Mouse (Mus musculus) embryonic facial prominence, embryonic 13.5 days (tissue): Measurements from ENCODE around the gene Cox8a. TPM values are rescaled to one million over a fixed set of nuclear protein-coding genes. Genes with fewer than 3 reads are reported as not detected.
A peak's percentile ranks its signal among the peaks of the same experiment; 100 is the strongest.

ENCODE experiments used
- ATAC-seq: fragments of 200-750 bp; cut with Nextera tagmentation; 2 replicates; pipeline ENCODE4 v1.8.0; 2017; ENCODE audit warnings: low read depth; ENCODE audit not compliant: insufficient number of reproducible peaks, insufficient read depth, low FRiP score, low TSS enrichment
- H3K27ac ChIP-seq: fragments of 300-500 bp; sonication (generic); 2 replicates; pipeline ENCODE4 v1.5.1; 2015; ENCODE audit warnings: moderate library complexity, mild to moderate bottlenecking, inconsistent platforms
- H3K27me3 ChIP-seq: fragments of 300-500 bp; sonication (generic); 2 replicates; pipeline ENCODE4 v1.6.1; 2015; ENCODE audit warnings: mild to moderate bottlenecking, inconsistent platforms
- H3K36me3 ChIP-seq: fragments of 300-500 bp; sonication (generic); 2 replicates; pipeline ENCODE4 v1.6.1; 2015; ENCODE audit warnings: mild to moderate bottlenecking, inconsistent platforms
- H3K4me1 ChIP-seq: fragments of 300-500 bp; sonication (generic); 2 replicates; pipeline ENCODE4 v1.6.1; 2015; ENCODE audit warnings: inconsistent platforms
- H3K4me2 ChIP-seq: fragments of 300-500 bp; sonication (generic); 2 replicates; pipeline ENCODE4 v1.6.1; 2015; ENCODE audit warnings: moderate library complexity, mild to moderate bottlenecking, inconsistent platforms
- H3K4me3 ChIP-seq: fragments of 300-500 bp; sonication (generic); 2 replicates; pipeline ENCODE4 v1.5.1; 2015; ENCODE audit warnings: mild to moderate bottlenecking, inconsistent platforms
- H3K9ac ChIP-seq: fragments of 300-500 bp; sonication (generic); 2 replicates; pipeline ENCODE4 v1.6.1; 2015; ENCODE audit warnings: mild to moderate bottlenecking, inconsistent platforms
- H3K9me3 ChIP-seq: fragments of 300-500 bp; sonication (generic); 2 replicates; pipeline ENCODE4 v1.6.1; 2016; ENCODE audit warnings: inconsistent platforms
- WGBS: fragments of 180-500 bp; shearing (Covaris S2); methylation state at CpG from one replicate; pipeline ENCODE4 v1.1.7; 2015; ENCODE audit warnings: mixed read lengths; 5-methylcytosine and 5-hydroxymethylcytosine counted together
- polyA plus RNA-seq: library from polyadenylated mRNA; unstranded; fragments of >200 nt; fragmentation: Nextera tagmentation; extraction: Ambion mirVana; gene quantifications from 2 replicates; pipeline ENCODE4 v1.2.1, GENCODE M21; 2015

Gene Cox8a
- polyA plus RNA-seq, 1 experiment from 2014 or later = 789 TPM

DNA sequence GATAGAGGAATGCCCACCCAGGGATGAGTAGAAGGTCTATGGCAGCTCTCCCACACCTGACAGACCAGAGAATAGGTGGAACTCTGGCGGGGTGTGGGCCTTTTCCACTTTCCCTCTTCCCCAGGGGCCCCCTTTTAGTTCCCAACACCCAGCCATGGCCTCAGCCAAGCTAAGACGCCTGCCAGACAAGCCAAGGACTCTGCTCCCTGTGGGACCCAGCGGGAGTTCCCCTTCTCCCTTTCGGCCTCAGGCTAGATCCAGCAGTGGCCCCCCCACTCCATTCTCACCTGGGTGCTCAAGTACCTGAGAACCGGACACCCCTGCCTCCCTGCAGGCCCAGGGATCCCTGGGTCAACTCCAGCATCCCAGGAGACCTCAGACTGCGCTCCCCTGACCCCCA is 4.8 kb upstream of the Cox8a start:
- Histone ChIP-seq H3K27me3 (no peaks in the 10 kb centered on the region), H3K9me3 (no peaks in the 10 kb centered on the region), H3K27ac (no peak overlapping the region), H3K9ac (no peak overlapping the region), H3K4me2 (no peak overlapping the region), H3K4me3 (no peak overlapping the region), H3K4me1 (peaks cover 8% of the 10 kb centered on the region), H3K36me3 (peaks cover 18% of the 10 kb centered on the region)
- ATAC-seq = no peak
- 86% methylated on average over 6 of the region's 6 CpGs for WGBS

DNA sequence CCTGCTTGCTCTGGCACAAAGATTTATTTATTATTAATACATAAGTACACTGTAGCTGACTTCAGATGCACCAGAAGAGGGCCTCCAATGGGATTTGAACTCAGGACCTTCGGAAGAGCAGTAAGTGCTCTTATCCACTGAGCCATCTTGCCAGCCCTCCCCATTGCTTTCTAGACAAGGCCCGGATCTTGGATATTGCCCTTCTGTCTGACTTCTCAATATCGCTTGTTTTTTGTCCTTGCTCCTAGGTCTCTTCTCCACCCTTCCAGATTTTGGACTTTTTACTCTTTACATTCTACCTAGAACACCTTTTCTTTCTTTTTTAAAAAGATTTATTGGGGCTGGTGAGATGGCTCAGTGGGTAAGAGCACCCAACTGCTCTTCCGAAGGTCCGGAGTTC is 1.3 kb upstream of the Cox8a start:
- Histone ChIP-seq H3K9me3 (no peaks in the 10 kb centered on the region), H3K9ac (no peak overlapping the region), H3K4me1 (peaks cover 23% of the 10 kb centered on the region), H3K27me3 (no peaks in the 10 kb centered on the region), H3K27ac (no peak overlapping the region), H3K4me3 (no peak overlapping the region), H3K4me2 (no peak overlapping the region), H3K36me3 (peaks cover 21% of the 10 kb centered on the region)
- ATAC-seq = no peak
- WGBS = 96% methylated on average over 5 of the region's 5 CpGs

DNA sequence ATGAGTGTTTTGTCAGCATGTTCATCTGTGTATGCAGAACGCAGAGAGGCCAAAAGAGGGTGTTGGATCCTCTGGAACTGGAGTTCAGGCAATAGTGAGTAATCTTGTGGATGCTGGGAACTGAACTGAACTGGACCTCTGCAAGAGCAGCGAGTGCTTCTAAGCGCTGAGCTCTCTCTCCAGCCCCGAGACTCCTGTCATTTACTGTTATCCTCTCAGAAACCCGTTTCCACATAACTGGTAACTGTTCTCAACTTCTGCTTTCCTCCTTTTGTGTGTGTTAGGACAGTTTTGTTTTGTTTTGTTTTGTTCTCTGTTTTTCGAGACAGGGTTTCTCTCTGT is 481 bp upstream of the Cox8a start:
- WGBS = 10% methylated on average over 6 of the region's 6 CpGs
- Histone ChIP-seq H3K9ac (peak overlapping the region; percentile 51), H3K27me3 (no peaks in the 10 kb centered on the region), H3K4me3 (peak overlapping the region; percentile 85), H3K4me2 (peak overlapping the region; percentile 74), H3K9me3 (no peaks in the 10 kb centered on the region), H3K4me1 (peaks cover 23% of the 10 kb centered on the region), H3K27ac (peak overlapping the region; percentile 82; the same call in 1 of the 2 replicates), H3K36me3 (peaks cover 29% of the 10 kb centered on the region)
- no peak for ATAC-seq

DNA sequence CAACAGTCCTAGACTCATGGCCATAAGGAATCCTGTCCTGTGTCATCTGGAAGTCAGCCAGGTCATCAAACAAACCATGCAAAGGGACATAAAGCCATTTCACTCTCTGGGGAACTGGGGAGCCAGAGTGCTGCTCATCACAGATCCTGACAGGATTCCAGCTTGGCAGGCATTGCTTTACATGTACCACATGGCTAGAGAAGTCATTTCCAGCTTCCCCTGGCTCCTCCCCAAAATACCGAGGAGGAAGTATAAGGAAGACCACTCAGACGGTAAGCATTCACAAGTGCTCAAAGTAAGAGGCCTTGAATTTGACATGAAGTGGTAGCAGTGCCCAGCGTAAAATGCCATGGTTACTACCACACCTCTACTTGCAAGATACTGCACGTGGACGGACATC is 2.9 kb downstream of the Cox8a start:
- H3K9me3 ChIP-seq = no peaks in the 10 kb centered on the region
- H3K4me2 ChIP-seq = no peak overlapping the region
- no peak overlapping the region for H3K9ac ChIP-seq
- peaks cover 23% of the 10 kb centered on the region for H3K4me1 ChIP-seq
- no peaks in the 10 kb centered on the region for H3K27me3 ChIP-seq
- H3K27ac ChIP-seq = no peak overlapping the region
- no peak overlapping the region for H3K4me3 ChIP-seq
- ATAC-seq = no peak
- 91% methylated on average over 5 of the region's 5 CpGs for WGBS
- H3K36me3 ChIP-seq = peaks cover 38% of the 10 kb centered on the region

DNA sequence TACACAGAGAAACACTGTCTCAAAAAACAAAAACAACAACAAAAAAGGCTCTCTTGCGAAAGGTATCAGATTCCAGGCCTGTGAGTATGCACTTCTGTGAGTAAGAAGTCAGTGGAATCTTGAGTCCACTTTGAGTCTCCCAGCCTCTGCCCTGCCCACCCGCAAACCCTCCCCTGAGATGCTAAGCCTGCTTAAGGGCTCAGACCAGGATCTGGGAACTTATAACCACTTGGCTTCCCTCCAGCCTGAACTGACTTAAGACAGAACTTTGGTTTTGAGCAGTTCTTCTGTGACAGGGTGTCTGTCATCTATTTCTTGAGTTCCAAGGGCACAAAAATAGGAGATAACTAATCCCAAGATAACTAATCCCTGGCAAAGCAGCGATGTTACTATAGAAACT is 4.4 kb downstream of the Cox8a start:
- Histone ChIP-seq H3K27me3 (no peaks in the 10 kb centered on the region), H3K4me2 (no peak overlapping the region), H3K27ac (no peak overlapping the region), H3K36me3 (peaks cover 38% of the 10 kb centered on the region), H3K4me1 (peaks cover 19% of the 10 kb centered on the region), H3K4me3 (no peak overlapping the region), H3K9me3 (no peaks in the 10 kb centered on the region), H3K9ac (no peak overlapping the region)
- ATAC-seq = no peak
- 98% methylated on average over 3 of the region's 3 CpGs for WGBS

GRCm38 (mm10) chr19:7212216-7212615 is 5.2 kb downstream of the Cox8a start:
- Histone ChIP-seq H3K27me3 (no peaks in the 10 kb centered on the region), H3K9me3 (no peaks in the 10 kb centered on the region), H3K4me3 (no peak overlapping the region), H3K36me3 (peaks cover 38% of the 10 kb centered on the region), H3K9ac (no peak overlapping the region), H3K27ac (no peak overlapping the region), H3K4me2 (no peak overlapping the region), H3K4me1 (peaks cover 15% of the 10 kb centered on the region)
- 81% methylated on average over 1 of the region's 1 CpGs for WGBS
- no peak for ATAC-seq

GRCm38 (mm10) chr19:7209907-7210646 is 7.3 kb downstream of the Cox8a start:
- Histone ChIP-seq H3K27ac (no peak overlapping the region), H3K9ac (no peak overlapping the region), H3K4me1 (peaks cover 11% of the 10 kb centered on the region), H3K36me3 (peaks cover 31% of the 10 kb centered on the region), H3K27me3 (no peaks in the 10 kb centered on the region), H3K9me3 (no peaks in the 10 kb centered on the region), H3K4me3 (no peak overlapping the region), H3K4me2 (no peak overlapping the region)
- no peak for ATAC-seq
- WGBS = 93% methylated on average over 7 of the region's 7 CpGs

GRCm38 (mm10) chr19:7205753-7206736 is 11.4 kb downstream of the Cox8a start, which contains the start of gene Otub1:
Otub1 (minus strand) TSS chr19:7206316.
- H3K27me3 ChIP-seq = no peaks in the 10 kb centered on the region
- H3K27ac ChIP-seq = peak within 1 kb of the TSS; percentile 96
- peaks cover 30% of the 10 kb centered on the region for H3K36me3 ChIP-seq
- H3K9ac ChIP-seq = peak within 1 kb of the TSS; percentile 87
- H3K4me3 ChIP-seq = peak within 1 kb of the TSS; percentile 85
- H3K9me3 ChIP-seq = no peaks in the 10 kb centered on the region
- peak within 1 kb of the TSS; percentile 84 for H3K4me2 ChIP-seq
- peaks cover 23% of the 10 kb centered on the region for H3K4me1 ChIP-seq
- peak; percentile 93 for ATAC-seq
- WGBS = under 1% methylated on average over 63 of the region's 79 CpGs

- Histone ChIP-seq H3K9me3 (no peaks in the 10 kb centered on the region), H3K27me3 (no peaks in the 10 kb centered on the region), H3K4me3 (peak overlapping the region; percentile 85), H3K9ac (peak overlapping the region; percentile 87), H3K4me2 (peak overlapping the region; percentile 84), H3K4me1 (peaks cover 23% of the 10 kb centered on the region), H3K36me3 (peaks cover 37% of the 10 kb centered on the region), H3K27ac (peak overlapping the region; percentile 96)
- WGBS = 26% methylated on average over 7 of the region's 7 CpGs
- ATAC-seq = no peak
Observed at GRCm38 (mm10) chr19:7205326-7205725, 12.1 kb downstream of the Cox8a start.

DNA sequence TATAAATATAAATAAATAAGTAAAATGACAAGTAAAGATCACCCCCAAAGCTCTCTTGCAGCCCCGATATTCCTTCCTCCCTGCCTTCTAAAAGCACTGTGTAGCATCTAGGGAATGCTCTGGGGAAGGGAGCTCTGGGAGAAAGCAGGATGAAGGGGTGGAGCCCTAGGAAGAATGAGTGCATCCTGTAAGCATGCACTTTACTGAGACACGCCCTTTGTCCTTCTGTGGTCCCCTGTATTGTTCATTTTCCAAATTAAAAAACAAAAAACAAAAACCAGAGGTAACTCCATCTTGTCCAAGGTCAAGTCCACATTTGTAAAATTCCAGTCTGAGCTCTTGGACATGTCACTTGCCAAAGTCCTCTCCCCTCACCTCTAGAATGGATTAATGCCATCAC is 12.5 kb downstream of the Cox8a start:
- no peak for ATAC-seq
- peaks cover 23% of the 10 kb centered on the region for H3K4me1 ChIP-seq
- no peaks in the 10 kb centered on the region for H3K9me3 ChIP-seq
- H3K4me2 ChIP-seq = peak overlapping the region; percentile 84
- H3K9ac ChIP-seq = peak overlapping the region; percentile 87
- H3K27me3 ChIP-seq = no peaks in the 10 kb centered on the region
- 58% methylated on average over 2 of the region's 2 CpGs for WGBS
- peak overlapping the region; percentile 85 for H3K4me3 ChIP-seq
- H3K36me3 ChIP-seq = peaks cover 42% of the 10 kb centered on the region
- peak overlapping the region; percentile 96; the same call in 1 of the 2 replicates for H3K27ac ChIP-seq

- H3K4me3 ChIP-seq = no peak overlapping the region
- H3K27ac ChIP-seq = no peak overlapping the region
- H3K4me1 ChIP-seq = peaks cover 38% of the 10 kb centered on the region
- WGBS = 50% methylated on average over 1 of the region's 1 CpGs
- no peak overlapping the region for H3K9ac ChIP-seq
- H3K4me2 ChIP-seq = no peak overlapping the region
- H3K27me3 ChIP-seq = no peaks in the 10 kb centered on the region
- peaks cover 75% of the 10 kb centered on the region for H3K36me3 ChIP-seq
- no peaks in the 10 kb centered on the region for H3K9me3 ChIP-seq
- no peak for ATAC-seq
Observed at GRCm38 (mm10) chr19:7200427-7200826, 17.0 kb downstream of the Cox8a start.
